In genomic region chr8:106004538-106005207, GRCm38 (mm10) we compare ENCODE assay signal across 24 mouse cellular contexts. TPM values are rescaled to one million over a fixed set of nuclear protein-coding genes. Genes with fewer than 3 reads are reported as not detected.
DNase-seq lines count a peak whose midpoint lies in the region; ATAC-seq and TF ChIP-seq lines count a peak whose summit lies in the region.
"Had no signal": no experiment of that assay in that cellular context is flagged by ENCODE, and none has a peak within 500 bp of the region (broad histone marks: within the 10 kb centered on the region; RNA-seq: fewer than 3 reads in every experiment).

No protein-coding gene starts in this region.

- no peaks in the 10 kb centered on the region for H3K36me3 ChIP-seq in testis, adult 2 months (ENCODE audit: control insufficient read depth, insufficient read depth, low read length)
- H3K36me3 ChIP-seq in intestine, postnatal 0 days (ENCODE audit: control insufficient read depth, insufficient read depth): no peaks in the 10 kb centered on the region

- 0 out of 2 replicates have a peak, but pooled peaks have one; percentile 36 for ATAC-seq in common myeloid progenitor, adult 5-6 weeks (replicated peaks; ENCODE audit: low read depth, poor library complexity, severe bottlenecking)
- peak; percentile 58 for ATAC-seq in megakaryocyte progenitor cell, adult 5-6 weeks (replicated peaks; ENCODE audit: poor library complexity)
- no peak for ATAC-seq in intestine, postnatal 0 days
- ATAC-seq: forebrain, embryonic 16.5 days had no signal

- peaks cover 2% of the 10 kb centered on the region; the same call in 1 of the 2 replicates for H3K4me1 ChIP-seq in testis, adult 2 months (ENCODE audit: control insufficient read depth, insufficient read depth, low read length)
- no peaks in the 10 kb centered on the region for H3K4me1 ChIP-seq in intestine, postnatal 0 days (replicated peaks; ENCODE audit: control insufficient read depth, insufficient read depth, low read length)

- DNase-seq in testis, postnatal 10 days (ENCODE audit: low spot score): no peak
- DNase-seq in embryo, embryonic 10 days (ENCODE audit: low spot score): no peak
- no peak for DNase-seq in layer of hippocampus, adult 9-10 months (ENCODE audit: low spot score)
- DNase-seq: adrenal gland, postnatal 14 days; cerebellum, adult 18-20 months; cerebellum, adult 9-11 months; gastrocnemius, postnatal 14 days; heart, postnatal 36 days had no signal

- H3K4me3 ChIP-seq in testis, adult 2 months (ENCODE audit: control insufficient read depth, low read depth, low read length): peak overlapping the region; percentile 67
- H3K4me3 ChIP-seq in intestine, postnatal 0 days (ENCODE audit: low read depth, low read length): no peak overlapping the region
- H3K4me3 ChIP-seq: embryonic facial prominence, embryonic 12.5 days; heart, embryonic 13.5 days; hindbrain, embryonic 15.5 days had no signal

- no peak overlapping the region for H3K4me2 ChIP-seq in intestine, postnatal 0 days (replicated peaks; ENCODE audit: low read depth)
- H3K4me2 ChIP-seq: embryonic facial prominence, embryonic 12.5 days; heart, embryonic 13.5 days; hindbrain, embryonic 15.5 days had no signal

- 71% methylated on average over 8 of the region's 8 CpGs for WGBS in intestine, postnatal 0 days

- TF ChIP-seq CTCF in testis, adult 2 months (IDR thresholded peaks at IDR 0.05; ENCODE audit: control insufficient read depth, insufficient read depth, insufficient replicate concordance, low read depth, low read length): no peak
- no peak for TF ChIP-seq CTCF in intestine, postnatal 0 days (IDR thresholded peaks at IDR 0.05; ENCODE audit: low read depth)

- H3K9me3 ChIP-seq in intestine, postnatal 0 days (ENCODE audit: control insufficient read depth): no peaks in the 10 kb centered on the region
- H3K9me3 ChIP-seq: embryonic facial prominence, embryonic 12.5 days; heart, embryonic 13.5 days; hindbrain, embryonic 15.5 days had no signal

- no peak overlapping the region for H3K9ac ChIP-seq in intestine, postnatal 0 days (ENCODE audit: low read depth, low read length)
- H3K9ac ChIP-seq: embryonic facial prominence, embryonic 12.5 days; heart, embryonic 13.5 days; hindbrain, embryonic 15.5 days had no signal

- no peak for TF ChIP-seq POLR2A in testis, adult 2 months (IDR thresholded peaks at IDR 0.05; ENCODE audit: control insufficient read depth, low read depth, low read length)

- no peaks in the 10 kb centered on the region for H3K27me3 ChIP-seq in testis, adult 2 months (ENCODE audit: control insufficient read depth, insufficient read depth, low read length)
- no peaks in the 10 kb centered on the region for H3K27me3 ChIP-seq in intestine, postnatal 0 days (replicated peaks; ENCODE audit: control insufficient read depth, insufficient read depth, low read length)
- H3K27me3 ChIP-seq: embryonic facial prominence, embryonic 12.5 days; heart, embryonic 13.5 days; hindbrain, embryonic 15.5 days had no signal

- no peak overlapping the region for H3K27ac ChIP-seq in testis, adult 2 months (ENCODE audit: control insufficient read depth, insufficient read depth, low read depth, low read length)
- H3K27ac ChIP-seq in intestine, postnatal 0 days (ENCODE audit: low read depth, low read length): no peak overlapping the region
- H3K27ac ChIP-seq: embryonic facial prominence, embryonic 12.5 days; heart, embryonic 13.5 days; hindbrain, embryonic 15.5 days had no signal

RNA-seq across cellular contexts. Expression of gene Dpep2nb, which starts 1.1 kb away (rescaled TPM):
- polyA plus RNA-seq in testis, adult 2 months (2012; rRNA removed): 3.0 and 4.1 TPM in 2 replicates
- 0.41 TPM in 1 of 2 replicates, not detected in the other for total RNA-seq in common myeloid progenitor, adult 5-6 weeks (2017)
- not detected in 2 replicates for total RNA-seq in megakaryocyte progenitor cell, adult 5-6 weeks (2015)
- total RNA-seq in megakaryocyte progenitor cell, adult 5-6 weeks (2017): not detected in 2 replicates
- polyA plus RNA-seq in intestine, postnatal 0 days (2015; fragmentation: Nextera tagmentation; extraction: Ambion mirVana): not detected in 2 replicates
- total RNA-seq: adrenal gland, postnatal 14 days; ES-E14; gastrocnemius, adult 18-20 months; gastrocnemius, postnatal 14 days; heart, adult 8-10 months; heart, postnatal 36 days had no signal
- polyA plus RNA-seq: embryonic facial prominence, embryonic 12.5 days; forebrain, embryonic 11.5 days; forebrain, embryonic 16.5 days; frontal cortex, adult 2 months; gonadal fat pad, adult 2 months; hindbrain, embryonic 15.5 days had no signal

RNA-seq across cellular contexts. Expression of gene Ddx28, which starts 7.0 kb away (rescaled TPM):
- polyA plus RNA-seq in testis, adult 2 months (2012; rRNA removed): 4.4 and 4.9 TPM in 2 replicates
- total RNA-seq in common myeloid progenitor, adult 5-6 weeks (2017): 8.7 and 12.3 TPM in 2 replicates
- total RNA-seq in megakaryocyte progenitor cell, adult 5-6 weeks (2015): 8.6 and 12.0 TPM in 2 replicates
- 18.2 and 20.8 TPM in 2 replicates for total RNA-seq in megakaryocyte progenitor cell, adult 5-6 weeks (2017)
- 7.5 and 8.5 TPM in 2 replicates for polyA plus RNA-seq in intestine, postnatal 0 days (2015; fragmentation: Nextera tagmentation; extraction: Ambion mirVana)

RNA-seq across cellular contexts. Expression of gene Dus2, which starts 13.5 kb away (rescaled TPM):
- polyA plus RNA-seq in testis, adult 2 months (2012; rRNA removed): 11.4 and 12.8 TPM in 2 replicates
- total RNA-seq in common myeloid progenitor, adult 5-6 weeks (2017): 9.7 and 17.6 TPM in 2 replicates
- total RNA-seq in megakaryocyte progenitor cell, adult 5-6 weeks (2015): 7.9 and 12.0 TPM in 2 replicates
- 10.8 and 20.3 TPM in 2 replicates for total RNA-seq in megakaryocyte progenitor cell, adult 5-6 weeks (2017)
- 7.6 and 8.3 TPM in 2 replicates for polyA plus RNA-seq in intestine, postnatal 0 days (2015; fragmentation: Nextera tagmentation; extraction: Ambion mirVana)

RNA-seq across cellular contexts. Expression of gene Dpep3, which starts 25.4 kb away (rescaled TPM):
- polyA plus RNA-seq in testis, adult 2 months (2012; rRNA removed): 561 and 647 TPM in 2 replicates
- total RNA-seq in common myeloid progenitor, adult 5-6 weeks (2017): not detected in 2 replicates
- not detected in 2 replicates for total RNA-seq in megakaryocyte progenitor cell, adult 5-6 weeks (2015)
- total RNA-seq in megakaryocyte progenitor cell, adult 5-6 weeks (2017): not detected in 2 replicates
- not detected in 2 replicates for polyA plus RNA-seq in intestine, postnatal 0 days (2015; fragmentation: Nextera tagmentation; extraction: Ambion mirVana)
- total RNA-seq: adrenal gland, postnatal 14 days; gastrocnemius, adult 18-20 months; gastrocnemius, postnatal 14 days; heart, adult 8-10 months; heart, postnatal 36 days had no signal
- polyA plus RNA-seq: embryonic facial prominence, embryonic 12.5 days; forebrain, embryonic 11.5 days; forebrain, embryonic 16.5 days; frontal cortex, adult 2 months; heart, embryonic 13.5 days; heart, postnatal 0 days; hindbrain, embryonic 11.5 days; hindbrain, embryonic 15.5 days had no signal

RNA-seq across cellular contexts. Expression of gene Slc12a4, which starts 38.8 kb away (rescaled TPM):
- 5.6 and 5.9 TPM in 2 replicates for polyA plus RNA-seq in testis, adult 2 months (2012; rRNA removed)
- total RNA-seq in common myeloid progenitor, adult 5-6 weeks (2017): 1.9 and 8.1 TPM in 2 replicates
- total RNA-seq in megakaryocyte progenitor cell, adult 5-6 weeks (2015): 2.0 and 3.5 TPM in 2 replicates
- 7.7 and 8.4 TPM in 2 replicates for total RNA-seq in megakaryocyte progenitor cell, adult 5-6 weeks (2017)
- polyA plus RNA-seq in intestine, postnatal 0 days (2015; fragmentation: Nextera tagmentation; extraction: Ambion mirVana): 6.8 and 8.0 TPM in 2 replicates
